Mouse (Mus musculus): ENCODE measurements around the gene Tuba3b.

Gene Tuba3b

GRCm38 (mm10) chr6:145664208-145664607, 48.7 kb downstream of the Tuba3b start:
- no peak for DNase-seq (ENCODE audit: low read depth, low spot score)

DNA sequence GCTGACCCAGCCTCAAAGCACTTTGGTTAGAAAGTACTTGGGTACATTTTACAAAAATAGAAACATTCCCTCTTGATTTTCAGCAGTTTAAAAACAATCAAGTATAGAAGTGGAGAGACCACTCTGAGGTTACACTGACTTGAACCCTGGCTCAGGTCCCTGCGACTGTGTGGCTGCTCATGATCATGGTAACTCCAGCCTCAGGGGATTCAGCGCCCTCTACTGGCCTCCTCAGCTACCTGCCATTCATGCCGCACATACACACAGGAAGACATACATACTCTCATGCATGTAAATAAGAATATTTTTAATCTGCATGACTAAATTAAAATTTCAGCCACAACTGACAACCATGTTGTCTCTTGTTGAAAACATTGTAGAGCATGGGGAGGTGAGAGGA, 50.2 kb downstream of the Tuba3b start:
- DNase-seq (ENCODE audit: low read depth, low spot score): no peak

GRCm38 (mm10) chr6:145667654-145668053, 52.1 kb downstream of the Tuba3b start:
- DNase-seq (ENCODE audit: low read depth, low spot score): no peak

DNA sequence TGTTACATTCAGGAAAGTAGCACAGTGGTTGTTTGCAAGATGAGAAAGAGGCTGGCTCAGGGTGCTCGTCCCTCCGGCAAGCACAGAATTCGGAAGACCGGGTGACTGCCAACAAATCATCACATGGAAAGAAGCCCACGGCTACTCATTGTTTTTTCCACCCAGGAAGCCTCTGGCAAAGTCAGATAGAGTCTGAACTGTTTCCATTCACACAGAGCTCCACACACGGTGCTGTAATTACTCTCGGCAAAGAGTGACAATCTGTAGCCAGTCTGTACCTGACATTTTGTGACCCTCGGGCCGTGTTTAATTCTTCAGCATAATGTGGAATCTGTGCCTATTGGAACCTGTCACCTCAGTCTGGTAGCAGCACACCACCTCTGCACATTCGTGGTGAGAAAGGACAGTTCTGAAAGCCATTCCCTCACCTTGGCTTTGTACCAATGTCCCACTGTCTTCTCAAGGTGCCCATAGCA, 54.1 kb downstream of the Tuba3b start:
- no peak for DNase-seq (ENCODE audit: low read depth, low spot score)
